Comparison of ENCODE assay signal across 28 mouse cellular contexts in genomic region chr13:12346837-12347236, GRCm38 (mm10). TPM values are rescaled to one million over a fixed set of nuclear protein-coding genes. Genes with fewer than 3 reads are reported as not detected.
A peak's percentile ranks its signal among the peaks of the same experiment; 100 is the strongest.
DNase-seq lines count a peak whose midpoint lies in the region; ATAC-seq and TF ChIP-seq lines count a peak whose summit lies in the region.
"Had no signal": no experiment of that assay in that cellular context is flagged by ENCODE, and none has a peak within 500 bp of the region (broad histone marks: within the 10 kb centered on the region; RNA-seq: fewer than 3 reads in every experiment).

No protein-coding gene starts in this region.

- DNase-seq in heart, postnatal 0 days (ENCODE audit: low spot score): no peak
- no peak for DNase-seq in heart, adult 11 months
- peak; percentile 86 for DNase-seq in MEL (ENCODE audit: low read depth, low spot score)
- DNase-seq in adipocyte (ENCODE audit: low spot score): no peak
- DNase-seq: adrenal gland, adult 2 months; adrenal gland, postnatal 14 days; B cell, adult 2 months; cerebellum, adult 11 months; cerebellum, adult 8-10 months; forebrain, postnatal 0 days; gastrocnemius, adult 2 months; gastrocnemius, postnatal 14 days; heart, adult 18-20 months; heart, postnatal 14 days; heart, postnatal 4 days had no signal

- 37% methylated on average over 3 of the region's 3 CpGs for WGBS in heart, postnatal 0 days

- no peaks in the 10 kb centered on the region for H3K36me3 ChIP-seq in heart, postnatal 0 days (replicated peaks; ENCODE audit: control insufficient read depth, insufficient read depth, low read length)
- H3K36me3 ChIP-seq in MEL (ENCODE audit: control insufficient read depth in 1 of 2, insufficient read depth in 2 of 2, low read length in 2 of 2): peaks cover 0 to 13% of the 10 kb centered on the region in 2 experiments; a peak in 2 of 4 replicates
- H3K36me3 ChIP-seq: embryonic facial prominence, embryonic 12.5 days; embryonic facial prominence, embryonic 15.5 days; G1E; heart, embryonic 12.5 days; heart, embryonic 15.5 days; hindbrain, embryonic 12.5 days; hindbrain, embryonic 15.5 days had no signal

- TF ChIP-seq CTCF in heart, postnatal 0 days (IDR thresholded peaks at IDR 0.05; ENCODE audit: low read depth): no peak
- no peak for TF ChIP-seq CTCF in MEL (IDR thresholded peaks at IDR 0.05 in 2 of 3, conservative IDR thresholded peaks at IDR 0.05 in 1 of 3; ENCODE audit: control insufficient read depth in 1 of 3, insufficient read depth in 1 of 3, low read depth in 2 of 3, low read length in 3 of 3, poor library complexity in 1 of 3, severe bottlenecking in 1 of 3)

- no peaks in the 10 kb centered on the region for H3K27me3 ChIP-seq in heart, postnatal 0 days (ENCODE audit: control insufficient read depth, insufficient read depth, low read length)
- no peaks in the 10 kb centered on the region for H3K27me3 ChIP-seq in MEL (ENCODE audit: control insufficient read depth in 1 of 2, insufficient read depth in 2 of 2, low read length in 2 of 2)
- H3K27me3 ChIP-seq: CH12.LX; embryonic facial prominence, embryonic 12.5 days; embryonic facial prominence, embryonic 15.5 days; heart, embryonic 12.5 days; heart, embryonic 15.5 days; hindbrain, embryonic 12.5 days; hindbrain, embryonic 15.5 days had no signal

- 0 out of 2 replicates have a peak, but pooled peaks cover 9% of the 10 kb centered on the region for H3K4me1 ChIP-seq in heart, postnatal 0 days (ENCODE audit: control insufficient read depth, insufficient read depth)
- peaks cover 9 to 11% of the 10 kb centered on the region in 2 experiments for H3K4me1 ChIP-seq in MEL (ENCODE audit: control insufficient read depth in 1 of 2, insufficient read depth in 2 of 2, low read length in 2 of 2)
- H3K4me1 ChIP-seq: embryonic facial prominence, embryonic 12.5 days; embryonic facial prominence, embryonic 15.5 days; heart, embryonic 12.5 days; heart, embryonic 15.5 days; hindbrain, embryonic 12.5 days; hindbrain, embryonic 15.5 days had no signal

- no peak overlapping the region for H3K9ac ChIP-seq in heart, postnatal 0 days (replicated peaks; ENCODE audit: low read depth, low read length)
- H3K9ac ChIP-seq in MEL (ENCODE audit: control insufficient read depth, low read depth, low read length, poor library complexity, severe bottlenecking): peak overlapping the region; percentile 38; the same call in 1 of the 2 replicates
- H3K9ac ChIP-seq: embryonic facial prominence, embryonic 12.5 days; embryonic facial prominence, embryonic 15.5 days; forebrain, postnatal 0 days; heart, embryonic 12.5 days; heart, embryonic 15.5 days; hindbrain, embryonic 12.5 days; hindbrain, embryonic 15.5 days had no signal

- no peak for TF ChIP-seq POLR2A in MEL (IDR thresholded peaks at IDR 0.05; ENCODE audit: control insufficient read depth in 1 of 2, insufficient read depth in 1 of 2, low read depth in 1 of 2, low read length in 2 of 2, poor library complexity in 1 of 2)

- TF ChIP-seq RAD21 in MEL (IDR thresholded peaks at IDR 0.05; ENCODE audit: low read depth, low read length): no peak

- no peaks in the 10 kb centered on the region for H3K79me2 ChIP-seq in MEL (ENCODE audit: control insufficient read depth, insufficient read depth, low read length, poor library complexity)

- no peak overlapping the region for H3K4me3 ChIP-seq in heart, postnatal 0 days (ENCODE audit: low read depth, low read length)
- H3K4me3 ChIP-seq in MEL (ENCODE audit: control insufficient read depth in 1 of 2, insufficient read depth in 1 of 2, low read depth in 2 of 2, low read length in 2 of 2): no peak overlapping the region
- H3K4me3 ChIP-seq: embryonic facial prominence, embryonic 12.5 days; embryonic facial prominence, embryonic 15.5 days; gastrocnemius, adult 2 months; heart, embryonic 12.5 days; heart, embryonic 15.5 days; hindbrain, embryonic 12.5 days; hindbrain, embryonic 15.5 days had no signal

- no peak overlapping the region for H3K4me2 ChIP-seq in heart, postnatal 0 days (ENCODE audit: low read depth, low read length)
- H3K4me2 ChIP-seq: embryonic facial prominence, embryonic 12.5 days; embryonic facial prominence, embryonic 15.5 days; heart, embryonic 12.5 days; heart, embryonic 15.5 days; hindbrain, embryonic 12.5 days; hindbrain, embryonic 15.5 days had no signal

- no peak; the same call in 1 of the 2 replicates for ATAC-seq in heart, postnatal 0 days (ENCODE audit: insufficient read depth, low read depth)
- ATAC-seq in common myeloid progenitor, adult 5-6 weeks (replicated peaks; ENCODE audit: low read depth, poor library complexity, severe bottlenecking): peak; percentile 42
- 0 out of 2 replicates have a peak, but pooled peaks have one; percentile 37 for ATAC-seq in megakaryocyte-erythroid progenitor cell, adult 5-6 weeks (replicated peaks; ENCODE audit: low FRiP score, low TSS enrichment, poor library complexity, severe bottlenecking)
- ATAC-seq in megakaryocyte, adult 5-6 weeks (ENCODE audit: poor library complexity, severe bottlenecking): no peak
- ATAC-seq: forebrain, embryonic 14.5 days; forebrain, postnatal 0 days; Patski had no signal

- H3K9me3 ChIP-seq in heart, postnatal 0 days (replicated peaks; ENCODE audit: control insufficient read depth, low read length): no peaks in the 10 kb centered on the region
- no peaks in the 10 kb centered on the region for H3K9me3 ChIP-seq in MEL (replicated peaks; ENCODE audit: insufficient read depth, low read length)
- H3K9me3 ChIP-seq: embryonic facial prominence, embryonic 12.5 days; embryonic facial prominence, embryonic 15.5 days; G1E; heart, embryonic 12.5 days; heart, embryonic 15.5 days; hindbrain, embryonic 12.5 days; hindbrain, embryonic 15.5 days had no signal

- H3K27ac ChIP-seq in heart, postnatal 0 days (ENCODE audit: low read depth): 0 out of 2 replicates have a peak overlapping the region, but pooled peaks have one; percentile 13
- peak overlapping the region; percentile 66; the same call in 1 of the 2 replicates for H3K27ac ChIP-seq in MEL (ENCODE audit: control insufficient read depth, low read depth, low read length)
- H3K27ac ChIP-seq: embryonic facial prominence, embryonic 12.5 days; embryonic facial prominence, embryonic 15.5 days; gastrocnemius, adult 2 months; heart, embryonic 15.5 days; hindbrain, embryonic 12.5 days; hindbrain, embryonic 15.5 days had no signal

- no peak for TF ChIP-seq EP300 in heart, postnatal 0 days (IDR thresholded peaks at IDR 0.05; ENCODE audit: low read depth)
- TF ChIP-seq EP300 in MEL (IDR thresholded peaks at IDR 0.05; ENCODE audit: low read depth in 1 of 2, low read length in 2 of 2): peak; percentile 51 to 57; a peak in 2 of 4 replicates

TF ChIP-seq in MEL, 35 proteins besides CTCF, POLR2A, EP300 and RAD21:
- TF ChIP-seq MEF2A (IDR thresholded peaks at IDR 0.05; ENCODE audit: extremely low read depth, insufficient replicate concordance, low read depth, low read length, poor library complexity, severe bottlenecking) (no peak), MXI1 (IDR thresholded peaks at IDR 0.05; ENCODE audit: low read depth, low read length) (0 out of 2 replicates have a peak, but pooled peaks have one; percentile 14), TBP (IDR thresholded peaks at IDR 0.05; ENCODE audit: low read depth, low read length) (0 out of 2 replicates have a peak, but pooled peaks have one; percentile 29), USF1 (IDR thresholded peaks at IDR 0.05; ENCODE audit: low read depth, low read length) (no peak), MYB (IDR thresholded peaks at IDR 0.05; ENCODE audit: low read depth, low read length) (peak; percentile 21; the same call in 1 of the 2 replicates)
TF ChIP-seq in MEL: peak in this region for 3.

RNA-seq across cellular contexts. Expression of gene Actn2, which starts 6.3 kb away (rescaled TPM):
- total RNA-seq in heart, postnatal 0 days (2014; rRNA removed; ENCODE audit: low replicate concordance): 1,276 and 1,578 TPM in 2 replicates
- 2,012 and 2,143 TPM in 2 replicates for polyA plus RNA-seq in heart, postnatal 0 days (2015; fragmentation: Nextera tagmentation; extraction: Ambion mirVana)
- total RNA-seq in MEL (2012; rRNA removed): not detected in 2 replicates
- not detected for polyA plus RNA-seq in MEL (2012; ENCODE audit: insufficient read depth in 1 of 2, insufficient read length in 2 of 2, low read depth in 1 of 2, low replicate concordance in 2 of 2, missing spikeins in 1 of 2)
- not detected in 2 replicates for total RNA-seq in common myeloid progenitor, adult 5-6 weeks (2017)
- total RNA-seq in megakaryocyte-erythroid progenitor cell, adult 5-6 weeks (2014; fragmentation: Nextera tagmentation): not detected in 2 replicates
- total RNA-seq in megakaryocyte-erythroid progenitor cell, adult 5-6 weeks (2017): not detected in 2 replicates
- 0.78 TPM in 1 of 2 replicates, not detected in the other for total RNA-seq in megakaryocyte, adult 5-6 weeks (2015)
- total RNA-seq in megakaryocyte, adult 5-6 weeks (2017): 0.11 TPM in 1 of 2 replicates, not detected in the other
- total RNA-seq: CH12.LX had no signal
- polyA plus RNA-seq: G1E had no signal

RNA-seq across cellular contexts. Expression of gene Heatr1, which starts 48.0 kb away (rescaled TPM):
- total RNA-seq in heart, postnatal 0 days (2014; rRNA removed; ENCODE audit: low replicate concordance): 6.5 and 9.3 TPM in 2 replicates
- 3.3 and 3.5 TPM in 2 replicates for polyA plus RNA-seq in heart, postnatal 0 days (2015; fragmentation: Nextera tagmentation; extraction: Ambion mirVana)
- 131 and 156 TPM in 2 replicates for total RNA-seq in MEL (2012; rRNA removed)
- polyA plus RNA-seq in MEL (2012; ENCODE audit: insufficient read depth in 1 of 2, insufficient read length in 2 of 2, low read depth in 1 of 2, low replicate concordance in 2 of 2, missing spikeins in 1 of 2): 100 to 1,000 TPM; 130 to 468 TPM
- total RNA-seq in common myeloid progenitor, adult 5-6 weeks (2017): 119 and 120 TPM in 2 replicates
- 69.9 and 127 TPM in 2 replicates for total RNA-seq in megakaryocyte-erythroid progenitor cell, adult 5-6 weeks (2014; fragmentation: Nextera tagmentation)
- total RNA-seq in megakaryocyte-erythroid progenitor cell, adult 5-6 weeks (2017): 129 and 130 TPM in 2 replicates
- 15.8 and 18.7 TPM in 2 replicates for total RNA-seq in megakaryocyte, adult 5-6 weeks (2015)
- 38.3 and 52.8 TPM in 2 replicates for total RNA-seq in megakaryocyte, adult 5-6 weeks (2017)

Comparison
In these comparisons a context has a peak if more than half of its experiments do, and no peak if none do; other contexts are left out.
1. ATAC-seq: peak in common myeloid progenitor, adult 5-6 weeks (single experiment) and megakaryocyte-erythroid progenitor cell, adult 5-6 weeks (single experiment); none in heart, postnatal 0 days (single experiment) and megakaryocyte, adult 5-6 weeks (single experiment).
2. RNA of gene Actn2, which starts 6.3 kb away (total RNA-seq): 1,276 to 1,578 TPM in heart, postnatal 0 days; 0.11 to 0.78 TPM in megakaryocyte, adult 5-6 weeks, not detected in MEL, not detected in common myeloid progenitor, adult 5-6 weeks and not detected in megakaryocyte-erythroid progenitor cell, adult 5-6 weeks; every median in the first group is over 100 times any median in the second.